Mouse (Mus musculus) intestine, embryonic 16.5 days (tissue): ENCODE measurements around the gene Olfr149. TPM values are rescaled to one million over a fixed set of nuclear protein-coding genes. Genes with fewer than 3 reads are reported as not detected.
"Not testable (repeated sequence)": the region's sequence is repeated elsewhere in the genome, so short reads cannot be mapped to it uniquely, and the experiment has no call there.

Experiments
- ATAC-seq: fragments of 200-750 bp; cut with Nextera tagmentation; 2 replicates; pipeline ENCODE4 v1.8.0; 2017; ENCODE audit warnings: moderate TSS enrichment, moderate library complexity
- H3K27ac ChIP-seq: fragments of 300-500 bp; sonication (generic); 2 replicates; pipeline ENCODE4 v1.5.1; 2014; ENCODE audit warnings: mild to moderate bottlenecking, low read length
- H3K27me3 ChIP-seq: fragments of 300-500 bp; sonication (generic); replicated peaks from 2 replicates; pipeline ENCODE4 v1.6.1; 2014; ENCODE audit warnings: low read length, control low read depth, mixed read lengths; ENCODE audit not compliant: control insufficient read depth, insufficient read depth
- H3K36me3 ChIP-seq: fragments of 300-500 bp; sonication (generic); 2 replicates; pipeline ENCODE4 v1.6.1; 2014; ENCODE audit warnings: low read length, control low read depth; ENCODE audit not compliant: control insufficient read depth, insufficient read depth
- H3K4me1 ChIP-seq: fragments of 300-500 bp; sonication (generic); 2 replicates; pipeline ENCODE4 v1.6.1; 2014; ENCODE audit warnings: low read length, control low read depth, mixed read lengths; ENCODE audit not compliant: control insufficient read depth, insufficient read depth
- H3K4me2 ChIP-seq: fragments of 300-500 bp; sonication (generic); 2 replicates; pipeline ENCODE4 v1.6.1; 2014; ENCODE audit warnings: low read depth, low read length, control low read depth
- H3K4me3 ChIP-seq: fragments of 300-500 bp; sonication (generic); 2 replicates; pipeline ENCODE4 v1.5.1; 2014; ENCODE audit warnings: mild to moderate bottlenecking, low read length
- H3K9ac ChIP-seq: fragments of 300-500 bp; sonication (generic); 2 replicates; pipeline ENCODE4 v1.6.1; 2014; ENCODE audit warnings: low read depth, low read length
- H3K9me3 ChIP-seq: fragments of 300-500 bp; sonication (generic); 2 replicates; pipeline ENCODE4 v1.6.1; 2016; ENCODE audit warnings: low read length, control low read depth; ENCODE audit not compliant: control insufficient read depth
- WGBS: fragments of 180-500 bp; shearing (Covaris S2); extraction: QIAGEN DNeasy Blood & Tissue Kit; methylation state at CpG from one replicate; pipeline ENCODE4 v1.1.7; 2014; 5-methylcytosine and 5-hydroxymethylcytosine counted together
- polyA plus RNA-seq: library from polyadenylated mRNA; unstranded; fragments of >200 nt; fragmentation: Nextera tagmentation; extraction: Ambion mirVana; gene quantifications from 2 replicates; pipeline ENCODE4 v1.2.1, GENCODE M21; 2015

The Olfr149 gene
- not detected in 2 replicates for polyA plus RNA-seq

- Histone ChIP-seq H3K27me3 (no peaks in the 10 kb centered on the region), H3K9me3 (no peaks in the 10 kb centered on the region), H3K9ac (no peak within 1 kb of the TSS), H3K4me2 (no peak within 1 kb of the TSS), H3K4me1 (no peaks in the 10 kb centered on the region), H3K36me3 (no peaks in the 10 kb centered on the region), H3K4me3 (no peak within 1 kb of the TSS), H3K27ac (no peak within 1 kb of the TSS)
- no peak for ATAC-seq
Measured at GRCm38 (mm10) chr9:39707017-39707416, at the start of gene Olfr149. Olfr149 (minus strand) TSS chr9:39707117.

DNA sequence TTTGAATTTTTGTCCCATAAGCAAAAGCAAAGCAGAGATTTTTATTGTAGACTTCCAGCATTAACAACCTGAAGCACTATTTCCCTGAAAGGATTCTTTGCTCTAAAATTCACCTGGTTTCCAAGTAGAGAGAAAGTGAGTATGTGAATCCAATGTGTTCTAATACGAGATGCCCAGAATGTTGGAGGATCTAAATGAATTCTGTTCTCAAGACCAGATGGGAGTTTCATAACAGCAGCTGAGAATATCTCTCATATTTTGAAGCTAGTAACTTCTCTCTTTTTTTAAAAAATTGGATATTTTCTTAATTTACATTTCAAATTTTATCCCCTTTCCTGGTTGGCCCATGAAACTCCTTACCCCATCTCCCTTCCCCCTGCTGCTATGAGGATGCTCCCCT, 39.5 kb upstream of the Olfr149 start:
- Histone ChIP-seq H3K36me3 (no peaks in the 10 kb centered on the region), H3K9ac (no peak overlapping the region), H3K27ac (no peak overlapping the region), H3K27me3 (no peaks in the 10 kb centered on the region), H3K4me1 (no peaks in the 10 kb centered on the region), H3K9me3 (no peaks in the 10 kb centered on the region), H3K4me2 (no peak overlapping the region), H3K4me3 (no peak overlapping the region)
- ATAC-seq, result no peak
- WGBS, result 83% methylated on average over 1 of the region's 1 CpGs

DNA sequence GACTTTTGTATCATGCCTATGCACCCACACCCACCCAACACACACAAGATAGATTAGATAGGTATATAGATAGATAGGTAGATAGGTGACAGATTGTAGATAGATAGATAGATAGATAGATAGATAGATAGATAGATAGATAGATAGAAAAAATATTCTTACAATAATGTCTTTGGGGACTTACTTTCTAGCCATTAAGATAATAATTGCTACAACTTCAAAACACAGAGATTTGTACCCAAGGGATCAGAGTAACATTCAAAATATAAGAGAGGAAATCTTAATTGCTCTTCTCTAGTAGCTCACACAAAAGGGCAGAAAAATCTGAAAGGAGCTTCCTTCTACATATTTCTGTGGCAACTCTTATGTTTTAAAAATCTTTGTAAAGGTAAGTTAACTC, 39.0 kb upstream of the Olfr149 start, which contains the start of gene Olfr967:
TSS of gene Olfr967 (plus strand) at position 301 of the 400 bp plus-strand sequence.
- ATAC-seq, result no peak
- H3K9me3 ChIP-seq, result no peaks in the 10 kb centered on the region
- no peaks in the 10 kb centered on the region for H3K4me1 ChIP-seq

GRCm38 (mm10) chr9:39740741-39741140, 33.8 kb upstream of the Olfr149 start:
- H3K27me3 ChIP-seq, result no peaks in the 10 kb centered on the region
- H3K9ac ChIP-seq, result no peak overlapping the region
- H3K4me3 ChIP-seq, result no peak overlapping the region
- no peaks in the 10 kb centered on the region for H3K4me1 ChIP-seq
- no peak overlapping the region for H3K4me2 ChIP-seq
- no peaks in the 10 kb centered on the region for H3K36me3 ChIP-seq
- H3K27ac ChIP-seq, result no peak overlapping the region
- ATAC-seq, result no peak
- 88% methylated on average over 1 of the region's 1 CpGs for WGBS
- H3K9me3 ChIP-seq, result no peaks in the 10 kb centered on the region

More for the DNA sequence above, 39.0 kb upstream of the Olfr149 start, which contains the start of gene Olfr967:
- H3K27me3 ChIP-seq, result no peaks in the 10 kb centered on the region
- no peak within 1 kb of the TSS for H3K4me3 ChIP-seq
- no peaks in the 10 kb centered on the region for H3K36me3 ChIP-seq
- no peak within 1 kb of the TSS for H3K27ac ChIP-seq
- no peak within 1 kb of the TSS for H3K9ac ChIP-seq
- H3K4me2 ChIP-seq, result no peak within 1 kb of the TSS

- ATAC-seq, result no peak
- Histone ChIP-seq H3K36me3 (no peaks in the 10 kb centered on the region), H3K4me1 (no peaks in the 10 kb centered on the region), H3K4me3 (no peak within 1 kb of the TSS), H3K4me2 (no peak within 1 kb of the TSS), H3K9ac (no peak within 1 kb of the TSS), H3K27me3 (no peaks in the 10 kb centered on the region), H3K27ac (no peak within 1 kb of the TSS), H3K9me3 (no peaks in the 10 kb centered on the region)
Measured at GRCm38 (mm10) chr9:39730678-39731077, 23.8 kb upstream of the Olfr149 start, which contains the start of gene Olfr150. Olfr150 (plus strand) TSS chr9:39730978.

- H3K9ac ChIP-seq, result no peak within 1 kb of the TSS
- no peak for ATAC-seq
- no peaks in the 10 kb centered on the region for H3K4me1 ChIP-seq
- no peak within 1 kb of the TSS for H3K4me3 ChIP-seq
- H3K27ac ChIP-seq, result no peak within 1 kb of the TSS
- no peaks in the 10 kb centered on the region for H3K9me3 ChIP-seq
- H3K36me3 ChIP-seq, result no peaks in the 10 kb centered on the region
- no peaks in the 10 kb centered on the region for H3K27me3 ChIP-seq
- no peak within 1 kb of the TSS for H3K4me2 ChIP-seq
Measured at GRCm38 (mm10) chr9:39711053-39711452, 4.1 kb upstream of the Olfr149 start, which contains the start of gene Olfr965. Olfr965 (plus strand) TSS chr9:39711353.

DNA sequence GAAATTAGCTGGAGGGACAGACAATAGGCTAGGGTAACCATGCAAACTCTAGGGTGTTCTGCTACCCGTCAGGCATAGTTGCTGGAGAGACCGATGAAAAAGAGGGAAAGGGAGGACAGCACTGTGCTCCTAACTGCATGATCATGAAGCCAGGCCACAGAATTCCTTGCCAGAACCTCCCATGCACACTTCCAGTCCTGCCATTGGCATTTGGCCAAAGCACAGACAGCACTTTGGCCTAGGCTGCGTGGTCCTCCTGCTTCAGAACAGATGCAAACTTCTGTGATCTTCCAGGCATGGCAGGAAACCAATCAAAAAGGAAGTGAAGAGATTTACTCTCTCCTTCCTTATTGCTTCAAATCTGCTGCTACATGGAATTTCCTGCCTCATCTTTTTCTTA, 2.0 kb upstream of the Olfr149 start:
- Histone ChIP-seq H3K4me2 (no peak overlapping the region), H3K27me3 (no peaks in the 10 kb centered on the region), H3K4me3 (no peak overlapping the region), H3K27ac (no peak overlapping the region), H3K4me1 (no peaks in the 10 kb centered on the region), H3K36me3 (no peaks in the 10 kb centered on the region), H3K9ac (no peak overlapping the region), H3K9me3 (no peaks in the 10 kb centered on the region)
- 63% methylated on average over 3 of the region's 3 CpGs for WGBS
- ATAC-seq, result peak; percentile 38; the same call in 1 of the 2 replicates

DNA sequence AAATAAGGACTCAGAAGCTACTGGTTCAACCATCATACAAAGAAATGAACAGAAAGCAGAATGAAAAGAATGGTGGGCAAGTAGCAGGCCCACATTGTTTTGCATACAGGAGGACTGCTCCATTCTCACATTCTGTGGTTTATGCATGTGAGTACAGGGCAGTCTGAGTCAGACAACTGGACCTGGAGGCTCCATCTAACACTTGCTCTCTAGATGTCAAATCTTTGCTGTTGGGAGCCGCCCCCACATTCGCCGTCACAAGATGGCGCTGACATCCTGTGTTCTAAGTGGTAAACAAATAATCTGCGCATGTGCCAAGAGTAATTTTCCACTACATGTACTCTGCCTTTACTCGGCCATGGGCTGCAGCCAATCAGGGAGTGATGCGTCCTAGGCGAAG, 5.8 kb downstream of the Olfr149 start:
- WGBS, result 78% methylated on average over 6 of the region's 8 CpGs
- not testable (repeated sequence) for H3K36me3 ChIP-seq

GRCm38 (mm10) chr9:39679280-39679679, 27.6 kb downstream of the Olfr149 start:
- Histone ChIP-seq H3K4me2 (no peak overlapping the region), H3K27ac (no peak overlapping the region), H3K9me3 (no peaks in the 10 kb centered on the region), H3K4me1 (no peaks in the 10 kb centered on the region), H3K9ac (no peak overlapping the region), H3K27me3 (no peaks in the 10 kb centered on the region), H3K4me3 (no peak overlapping the region), H3K36me3 (no peaks in the 10 kb centered on the region)
- 61% methylated on average over 2 of the region's 2 CpGs for WGBS
- ATAC-seq, result no peak

More for the DNA sequence above, 5.8 kb downstream of the Olfr149 start:
- H3K27me3 ChIP-seq, H3K27ac ChIP-seq, ATAC-seq, H3K4me2 ChIP-seq, H3K4me3 ChIP-seq, H3K9ac ChIP-seq, H3K4me1 ChIP-seq, H3K9me3 ChIP-seq: not testable (repeated sequence)

GRCm38 (mm10) chr9:39678557-39678956, 28.4 kb downstream of the Olfr149 start:
- no peaks in the 10 kb centered on the region for H3K36me3 ChIP-seq
- no peak overlapping the region for H3K27ac ChIP-seq
- WGBS, result 92% methylated on average over 2 of the region's 2 CpGs

More at GRCm38 (mm10) chr9:39678557-39678956, 28.4 kb downstream of the Olfr149 start:
- no peak overlapping the region for H3K9ac ChIP-seq
- ATAC-seq, result no peak
- no peak overlapping the region for H3K4me2 ChIP-seq
- H3K27me3 ChIP-seq, result no peaks in the 10 kb centered on the region
- H3K4me3 ChIP-seq, result no peak overlapping the region
- no peaks in the 10 kb centered on the region for H3K9me3 ChIP-seq
- H3K4me1 ChIP-seq, result no peaks in the 10 kb centered on the region
